Mouse (Mus musculus) heart, embryonic 15.5 days (tissue): Measurements from ENCODE around the gene Eme2. TPM values are rescaled to one million over a fixed set of nuclear protein-coding genes. Genes with fewer than 3 reads are reported as not detected.
A peak's percentile ranks its signal among the peaks of the same experiment; 100 is the strongest.

Source experiments
- ATAC-seq: fragments of 200-750 bp; cut with Nextera tagmentation; replicated peaks from 2 replicates; pipeline ENCODE4 v1.8.0; 2017; ENCODE audit warnings: low read depth, moderate TSS enrichment; ENCODE audit not compliant: insufficient number of reproducible peaks, insufficient read depth, low FRiP score
- H3K27ac ChIP-seq: fragments of 300-500 bp; sonication (generic); 2 replicates; pipeline ENCODE4 v1.5.1; 2015; ENCODE audit warnings: mild to moderate bottlenecking, inconsistent platforms
- H3K27me3 ChIP-seq: fragments of 300-500 bp; sonication (generic); 2 replicates; pipeline ENCODE4 v1.6.1; 2015; ENCODE audit warnings: inconsistent platforms
- H3K36me3 ChIP-seq: fragments of 300-500 bp; sonication (generic); 2 replicates; pipeline ENCODE4 v1.6.1; 2015; ENCODE audit warnings: mild to moderate bottlenecking, inconsistent platforms
- H3K4me1 ChIP-seq: fragments of 300-500 bp; sonication (generic); replicated peaks from 2 replicates; pipeline ENCODE4 v1.6.1; 2015; ENCODE audit warnings: inconsistent platforms
- H3K4me2 ChIP-seq: fragments of 300-500 bp; sonication (generic); 2 replicates; pipeline ENCODE4 v1.6.1; 2015; ENCODE audit warnings: inconsistent platforms, mild to moderate bottlenecking, moderate library complexity
- H3K4me3 ChIP-seq: fragments of 300-500 bp; sonication (generic); 2 replicates; pipeline ENCODE4 v1.5.1; 2015; ENCODE audit warnings: mild to moderate bottlenecking, inconsistent platforms
- H3K9ac ChIP-seq: fragments of 300-500 bp; sonication (generic); 2 replicates; pipeline ENCODE4 v1.6.1; 2015; ENCODE audit warnings: mild to moderate bottlenecking, inconsistent platforms
- H3K9me3 ChIP-seq: fragments of 300-500 bp; sonication (generic); replicated peaks from 2 replicates; pipeline ENCODE4 v1.6.1; 2016; ENCODE audit warnings: inconsistent platforms
- WGBS: fragments of 180-500 bp; shearing (Covaris S2); methylation state at CpG from one replicate; pipeline ENCODE4 v1.1.7; 2015; ENCODE audit warnings: mixed read lengths; 5-methylcytosine and 5-hydroxymethylcytosine counted together
- polyA plus RNA-seq: library from polyadenylated mRNA; unstranded; fragments of >200 nt; fragmentation: Nextera tagmentation; extraction: Ambion mirVana; gene quantifications from 2 replicates; pipeline ENCODE4 v1.2.1, GENCODE M21; 2015

Gene Eme2
- polyA plus RNA-seq, 1 experiment from 2014 or later, result 16.6 TPM

- Histone ChIP-seq H3K27ac (peak within 1 kb of the TSS; percentile 81), H3K36me3 (peaks cover 25% of the 10 kb centered on the region), H3K4me3 (peak within 1 kb of the TSS; percentile 94), H3K4me2 (peak within 1 kb of the TSS; percentile 94), H3K9me3 (no peaks in the 10 kb centered on the region), H3K9ac (peak within 1 kb of the TSS; percentile 88), H3K4me1 (peaks cover 23% of the 10 kb centered on the region), H3K27me3 (no peaks in the 10 kb centered on the region)
- ATAC-seq, result peak; percentile 96
- WGBS, result under 1% methylated on average over 69 of the region's 69 CpGs
Measured at GRCm38 (mm10) chr17:24886134-24886931, 8.6 kb downstream of the Eme2 start, which contains the start of the genes Nubp2 and Spsb3. Gene Nubp2 (minus strand): TSS chr17:24886349. Gene Spsb3 (plus strand): TSS chr17:24886643.

- Histone ChIP-seq H3K9ac (peak overlapping the region; percentile 73), H3K4me2 (peak overlapping the region; percentile 94), H3K36me3 (peaks cover 17% of the 10 kb centered on the region), H3K4me1 (peaks cover 23% of the 10 kb centered on the region), H3K27ac (no peak overlapping the region), H3K27me3 (no peaks in the 10 kb centered on the region), H3K4me3 (peak overlapping the region; percentile 94), H3K9me3 (no peaks in the 10 kb centered on the region)
- 22% methylated on average over 22 of the region's 22 CpGs for WGBS
- ATAC-seq, result no peak
Measured at GRCm38 (mm10) chr17:24885356-24886133, 9.3 kb downstream of the Eme2 start.

GRCm38 (mm10) chr17:24884391-24884790 lies 10.5 kb downstream of the Eme2 start:
- Histone ChIP-seq H3K4me1 (peaks cover 23% of the 10 kb centered on the region), H3K9me3 (no peaks in the 10 kb centered on the region), H3K9ac (no peak overlapping the region), H3K27me3 (no peaks in the 10 kb centered on the region), H3K4me2 (no peak overlapping the region), H3K27ac (no peak overlapping the region), H3K4me3 (no peak overlapping the region), H3K36me3 (peaks cover 12% of the 10 kb centered on the region; the same call in 1 of the 2 replicates)
- 78% methylated on average over 6 of the region's 6 CpGs for WGBS
- ATAC-seq, result no peak

GRCm38 (mm10) chr17:24881738-24882440 lies 13.0 kb downstream of the Eme2 start:
- H3K27me3 ChIP-seq, result no peaks in the 10 kb centered on the region
- no peak overlapping the region for H3K4me3 ChIP-seq
- H3K9me3 ChIP-seq, result no peaks in the 10 kb centered on the region
- no peak overlapping the region for H3K27ac ChIP-seq
- ATAC-seq, result no peak
- peaks cover 11% of the 10 kb centered on the region for H3K4me1 ChIP-seq
- peaks cover 12% of the 10 kb centered on the region; the same call in 1 of the 2 replicates for H3K36me3 ChIP-seq
- no peak overlapping the region for H3K4me2 ChIP-seq
- 46% methylated on average over 7 of the region's 7 CpGs for WGBS
- no peak overlapping the region for H3K9ac ChIP-seq

GRCm38 (mm10) chr17:24878531-24878930 lies 16.4 kb downstream of the Eme2 start:
- H3K9me3 ChIP-seq, result no peaks in the 10 kb centered on the region
- H3K27ac ChIP-seq, result no peak overlapping the region
- no peak overlapping the region for H3K4me2 ChIP-seq
- no peaks in the 10 kb centered on the region for H3K27me3 ChIP-seq
- H3K36me3 ChIP-seq, result peaks cover 12% of the 10 kb centered on the region; the same call in 1 of the 2 replicates
- no peak overlapping the region for H3K4me3 ChIP-seq
- H3K9ac ChIP-seq, result no peak overlapping the region
- no peak for ATAC-seq
- WGBS, result 71% methylated on average over 8 of the region's 8 CpGs
- no peaks in the 10 kb centered on the region for H3K4me1 ChIP-seq

GRCm38 (mm10) chr17:24878117-24878397 lies 16.8 kb downstream of the Eme2 start:
- H3K36me3 ChIP-seq, result peaks cover 7% of the 10 kb centered on the region; the same call in 1 of the 2 replicates
- H3K9me3 ChIP-seq, result no peaks in the 10 kb centered on the region
- no peak overlapping the region for H3K27ac ChIP-seq
- H3K9ac ChIP-seq, result no peak overlapping the region
- no peak overlapping the region for H3K4me2 ChIP-seq
- 38% methylated on average over 5 of the region's 5 CpGs for WGBS
- no peak overlapping the region for H3K4me3 ChIP-seq
- H3K4me1 ChIP-seq, result no peaks in the 10 kb centered on the region
- no peaks in the 10 kb centered on the region for H3K27me3 ChIP-seq
- no peak for ATAC-seq

- no peak overlapping the region for H3K4me2 ChIP-seq
- no peaks in the 10 kb centered on the region for H3K4me1 ChIP-seq
- no peak overlapping the region for H3K27ac ChIP-seq
- H3K27me3 ChIP-seq, result no peaks in the 10 kb centered on the region
- WGBS, result 53% methylated on average over 10 of the region's 10 CpGs
- no peaks in the 10 kb centered on the region for H3K9me3 ChIP-seq
- no peak overlapping the region for H3K4me3 ChIP-seq
- H3K36me3 ChIP-seq, result peaks cover 2% of the 10 kb centered on the region; the same call in 1 of the 2 replicates
- no peak for ATAC-seq
- H3K9ac ChIP-seq, result no peak overlapping the region
Measured at GRCm38 (mm10) chr17:24877336-24878116, 17.4 kb downstream of the Eme2 start.

- H3K4me3 ChIP-seq, result no peak overlapping the region
- H3K4me2 ChIP-seq, result no peak overlapping the region
- WGBS, result 78% methylated on average over 8 of the region's 8 CpGs
- H3K27me3 ChIP-seq, result no peaks in the 10 kb centered on the region
- no peak for ATAC-seq
- H3K9me3 ChIP-seq, result no peaks in the 10 kb centered on the region
- no peak overlapping the region for H3K27ac ChIP-seq
- no peaks in the 10 kb centered on the region for H3K36me3 ChIP-seq
- no peaks in the 10 kb centered on the region for H3K4me1 ChIP-seq
- no peak overlapping the region for H3K9ac ChIP-seq
Measured at GRCm38 (mm10) chr17:24874989-24875388, 19.9 kb downstream of the Eme2 start.

- ATAC-seq, result no peak
- H3K9me3 ChIP-seq, result no peaks in the 10 kb centered on the region
- H3K36me3 ChIP-seq, result no peaks in the 10 kb centered on the region
Measured at GRCm38 (mm10) chr17:24874405-24874745, 20.5 kb downstream of the Eme2 start.

GRCm38 (mm10) chr17:24873695-24874404 lies 21.0 kb downstream of the Eme2 start:
- WGBS, result 34% methylated on average over 4 of the region's 4 CpGs
- no peak overlapping the region for H3K4me2 ChIP-seq
- no peaks in the 10 kb centered on the region for H3K9me3 ChIP-seq
- no peak overlapping the region for H3K9ac ChIP-seq
- no peak overlapping the region for H3K4me3 ChIP-seq
- H3K27me3 ChIP-seq, result no peaks in the 10 kb centered on the region
- no peaks in the 10 kb centered on the region for H3K36me3 ChIP-seq
- no peaks in the 10 kb centered on the region for H3K4me1 ChIP-seq
- no peak overlapping the region for H3K27ac ChIP-seq
- ATAC-seq, result no peak

More at GRCm38 (mm10) chr17:24874405-24874745, 20.5 kb downstream of the Eme2 start:
- Histone ChIP-seq H3K4me2 (no peak overlapping the region), H3K27ac (no peak overlapping the region), H3K4me1 (no peaks in the 10 kb centered on the region), H3K4me3 (no peak overlapping the region), H3K9ac (no peak overlapping the region), H3K27me3 (no peaks in the 10 kb centered on the region)
- 48% methylated on average over 1 of the region's 1 CpGs for WGBS
